Mouse (Mus musculus) layer of hippocampus, adult 18-20 months (tissue): ENCODE results near the gene Zfp1. TPM values are rescaled to one million over a fixed set of nuclear protein-coding genes. Genes with fewer than 3 reads are reported as not detected.

Source experiments
- DNase-seq, 2 experiments: peaks; one replicate each; pipeline ENCODE4 v3.0.0; 2022; ENCODE audit warnings: low spot score in 2 of 2
- microRNA-seq, 2 experiments: library from miRNA; unstranded; fragments of <30 nt; microRNA quantifications; one replicate each; pipeline ENCODE4 v1.2.0; 2021
- total RNA-seq, 2 experiments: library from RNA; stranded (reverse); gene quantifications; 2 replicates each; pipeline ENCODE4 v1.2.3; 2021

Zfp1 gene
- total RNA-seq, 2 experiments from 2014 or later: 21.1 to 22.2 TPM

GRCm38 (mm10) chr8:111712588-111712987 is 69.4 kb downstream of the Zfp1 start:
- peak in 1 of 2 experiments; percentile 57 for DNase-seq

- DNase-seq: peak in 1 of 2 experiments; percentile 1
These were observed 70.1 kb downstream of the Zfp1 start for GRCm38 (mm10) chr8:111713291-111713690.

GRCm38 (mm10) chr8:111713817-111714216 is 70.6 kb downstream of the Zfp1 start:
- peak in 1 of 2 experiments; percentile 11 for DNase-seq

- DNase-seq: peak in 1 of 2 experiments; percentile 4
These were observed 71.1 kb downstream of the Zfp1 start for GRCm38 (mm10) chr8:111714295-111714694.

- DNase-seq: no peak
These were observed 72.3 kb downstream of the Zfp1 start for GRCm38 (mm10) chr8:111715514-111715913.

GRCm38 (mm10) chr8:111716603-111717487 is 73.6 kb downstream of the Zfp1 start:
- peak; percentile 67 to 82 for DNase-seq

- DNase-seq: no peak
These were observed 74.2 kb downstream of the Zfp1 start for GRCm38 (mm10) chr8:111717488-111717792.

- no peak for DNase-seq
These were observed 74.7 kb downstream of the Zfp1 start for GRCm38 (mm10) chr8:111717866-111718265.

GRCm38 (mm10) chr8:111718937-111719336 is 75.7 kb downstream of the Zfp1 start:
- no peak for DNase-seq

- no peak for DNase-seq
These were observed 76.9 kb downstream of the Zfp1 start for GRCm38 (mm10) chr8:111720115-111720544.

Small RNA genes within 50 kb of the gene (microRNA-seq; reads per million reads assigned to microRNA genes)
- gene Mir7076: 0 reads per million in 2 experiments

Other genes with a start within 250 kb of the Zfp1 start
- 10 to 100 TPM; 22.8 to 25.6 TPM for gene Fa2h, start 249.6 kb upstream of the Zfp1 start, total RNA-seq
- gene Wdr59, start 121.3 kb upstream of the Zfp1 start, total RNA-seq: 10 to 100 TPM; 22.4 to 23.5 TPM
- 100 to 1,000 TPM in 1 of 2 experiments, 10 to 100 TPM in 1; 97.9 to 102 TPM for gene Znrf1, start 107.3 kb upstream of the Zfp1 start, total RNA-seq
- 1 to 10 TPM; 7.0 to 8.3 TPM for gene Ldhd, start 13.0 kb upstream of the Zfp1 start, total RNA-seq
- gene Ctrb1, start 47.6 kb downstream of the Zfp1 start, total RNA-seq: not detected
- 10 to 100 TPM; 61.4 to 63.7 TPM for gene Bcar1, start 100.4 kb downstream of the Zfp1 start, total RNA-seq
- gene Cfdp1, start 210.9 kb downstream of the Zfp1 start, total RNA-seq: 10 to 100 TPM; 79.3 to 82.7 TPM
- gene Tmem170, start 233.3 kb downstream of the Zfp1 start, total RNA-seq: 1 to 10 TPM; 4.0 to 4.8 TPM